Mouse (Mus musculus): ENCODE data around the gene Mypop.

The Mypop gene

GRCm38 (mm10) chr7:18990601-18991295 is at the start of gene Mypop:
Gene Mypop, plus strand, starts transcription at chr7:18991245.
- peak; percentile 98 for DNase-seq (ENCODE audit: extremely low read depth, low read depth)

- no peak for DNase-seq (ENCODE audit: extremely low read depth, low read depth)
Measured at GRCm38 (mm10) chr7:18942376-18942775, 48.7 kb upstream of the Mypop start.

- no peak for DNase-seq (ENCODE audit: extremely low read depth, low read depth)
Measured at GRCm38 (mm10) chr7:18942815-18943214, 48.2 kb upstream of the Mypop start.

GRCm38 (mm10) chr7:18948151-18948550 is 42.9 kb upstream of the Mypop start:
- DNase-seq (ENCODE audit: extremely low read depth, low read depth): no peak

GRCm38 (mm10) chr7:18949781-18950522 is 41.1 kb upstream of the Mypop start:
- no peak for DNase-seq (ENCODE audit: extremely low read depth, low read depth)

GRCm38 (mm10) chr7:18950523-18951315 is 40.3 kb upstream of the Mypop start:
- DNase-seq (ENCODE audit: extremely low read depth, low read depth): no peak

GRCm38 (mm10) chr7:18951397-18951796 is 39.6 kb upstream of the Mypop start:
- DNase-seq (ENCODE audit: extremely low read depth, low read depth): no peak

GRCm38 (mm10) chr7:18957569-18958383 is 33.3 kb upstream of the Mypop start:
- no peak for DNase-seq (ENCODE audit: extremely low read depth, low read depth)

- no peak for DNase-seq (ENCODE audit: extremely low read depth, low read depth)
Measured at GRCm38 (mm10) chr7:18958384-18958766, 32.7 kb upstream of the Mypop start.

- DNase-seq (ENCODE audit: extremely low read depth, low read depth): no peak
Measured at GRCm38 (mm10) chr7:18959446-18959845, 31.6 kb upstream of the Mypop start.

GRCm38 (mm10) chr7:18962171-18962792 is 28.8 kb upstream of the Mypop start:
- DNase-seq (ENCODE audit: extremely low read depth, low read depth): no peak

- no peak for DNase-seq (ENCODE audit: extremely low read depth, low read depth)
Measured at GRCm38 (mm10) chr7:18962795-18963194, 28.2 kb upstream of the Mypop start.

GRCm38 (mm10) chr7:18963294-18963843 is 27.7 kb upstream of the Mypop start:
- no peak for DNase-seq (ENCODE audit: extremely low read depth, low read depth)

- no peak for DNase-seq (ENCODE audit: extremely low read depth, low read depth)
Measured at GRCm38 (mm10) chr7:18965312-18965711, 25.7 kb upstream of the Mypop start.

GRCm38 (mm10) chr7:18967603-18968002 is 23.4 kb upstream of the Mypop start:
- no peak for DNase-seq (ENCODE audit: extremely low read depth, low read depth)

- no peak for DNase-seq (ENCODE audit: extremely low read depth, low read depth)
Measured at GRCm38 (mm10) chr7:18970956-18971355, 20.1 kb upstream of the Mypop start.

- no peak for DNase-seq (ENCODE audit: extremely low read depth, low read depth)
Measured at GRCm38 (mm10) chr7:18978381-18978780, 12.7 kb upstream of the Mypop start.

GRCm38 (mm10) chr7:18986503-18986902 is 4.5 kb upstream of the Mypop start:
- DNase-seq (ENCODE audit: extremely low read depth, low read depth): no peak

- no peak for DNase-seq (ENCODE audit: extremely low read depth, low read depth)
Measured at GRCm38 (mm10) chr7:18987100-18987499, 3.9 kb upstream of the Mypop start, which contains the start of gene Nanos2. Gene Nanos2, plus strand, starts transcription at chr7:18987400.

- DNase-seq (ENCODE audit: extremely low read depth, low read depth): no peak
Measured at GRCm38 (mm10) chr7:18987747-18988146, 3.3 kb upstream of the Mypop start.

Measured in MEL-GATA-1-ER (cell line).